Mouse (Mus musculus) urinary bladder, postnatal 4 days (tissue): ENCODE data around the gene Rpl38.
"Not testable (repeated sequence)": the region's sequence is repeated elsewhere in the genome, so short reads cannot be mapped to it uniquely, and the experiment has no call there.

Source experiments
- DNase-seq, 2 experiments: peaks; one replicate each; pipeline ENCODE4 v3.0.0; 2021 to 2022; ENCODE audit warnings: low spot score in 2 of 2

The Rpl38 gene

GRCm38 (mm10) chr11:114656994-114657644 lies 11.2 kb upstream of the Rpl38 start:
- DNase-seq, result no peak

- peak in 1 of 2 experiments; percentile 76 for DNase-seq
These were observed 10.6 kb upstream of the Rpl38 start for GRCm38 (mm10) chr11:114657737-114658136.

- no peak for DNase-seq
These were observed 6.2 kb upstream of the Rpl38 start for GRCm38 (mm10) chr11:114662161-114662560.

- peak in 1 of 2 experiments; percentile 75 for DNase-seq
These were observed 5.5 kb upstream of the Rpl38 start for GRCm38 (mm10) chr11:114662746-114663362.

- DNase-seq, result no peak
These were observed 4.2 kb upstream of the Rpl38 start for GRCm38 (mm10) chr11:114664164-114664563.

- DNase-seq, result no peak
These were observed 2.9 kb upstream of the Rpl38 start for GRCm38 (mm10) chr11:114665463-114665862.

GRCm38 (mm10) chr11:114666786-114667185 lies 1.5 kb upstream of the Rpl38 start:
- DNase-seq, result no peak

- no peak for DNase-seq
These were observed 940 bp upstream of the Rpl38 start for GRCm38 (mm10) chr11:114667236-114667931.

- DNase-seq, result not testable (repeated sequence)
These were observed 415 bp upstream of the Rpl38 start for GRCm38 (mm10) chr11:114667932-114668285.

- DNase-seq, result peak; percentile 75 to 86
These were observed 658 bp downstream of the Rpl38 start for GRCm38 (mm10) chr11:114668741-114669623.

GRCm38 (mm10) chr11:114669651-114670168 lies 1.4 kb downstream of the Rpl38 start:
- DNase-seq, result no peak

- DNase-seq, result no peak
These were observed 2.8 kb downstream of the Rpl38 start for GRCm38 (mm10) chr11:114671147-114671546.

GRCm38 (mm10) chr11:114672794-114673718 lies 4.7 kb downstream of the Rpl38 start:
- peak in 1 of 2 experiments; percentile 19 for DNase-seq

- no peak for DNase-seq
These were observed 5.4 kb downstream of the Rpl38 start for GRCm38 (mm10) chr11:114673719-114674050.

- no peak for DNase-seq
These were observed 5.9 kb downstream of the Rpl38 start for GRCm38 (mm10) chr11:114674180-114674579.

- DNase-seq, result not testable (repeated sequence)
These were observed 6.5 kb downstream of the Rpl38 start for GRCm38 (mm10) chr11:114674796-114675195.

- peak; percentile 78 to 81 for DNase-seq
These were observed 7.1 kb downstream of the Rpl38 start, which contains the start of gene Ttyh2 for GRCm38 (mm10) chr11:114675341-114675825. Gene Ttyh2 (plus strand): TSS chr11:114675431.

- DNase-seq, result peak in 1 of 2 experiments; percentile 47
These were observed 7.6 kb downstream of the Rpl38 start for GRCm38 (mm10) chr11:114675826-114676401.

GRCm38 (mm10) chr11:114676431-114676830 lies 8.1 kb downstream of the Rpl38 start:
- DNase-seq, result no peak
